Mouse (Mus musculus): ENCODE measurements around the gene Pygo1.

DNA sequence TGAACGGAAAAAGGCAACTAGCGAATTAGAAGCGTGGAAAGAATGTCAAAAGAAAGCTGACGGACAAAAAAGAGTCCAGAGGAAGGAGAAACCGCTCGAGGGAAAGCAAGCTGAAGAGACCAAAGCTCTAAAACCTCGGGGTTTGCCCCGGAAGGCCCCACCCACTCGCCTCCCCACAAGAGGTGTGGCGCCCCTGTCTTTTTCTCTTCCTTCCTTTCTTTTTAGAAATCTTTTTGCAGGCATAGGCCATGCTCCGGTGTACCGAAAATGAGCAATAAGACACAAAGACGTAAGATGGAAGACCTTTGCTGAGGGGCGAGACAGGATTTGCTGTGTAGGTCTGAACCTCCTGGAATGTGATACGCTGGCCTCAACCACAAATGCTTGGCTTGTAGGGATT is 36.5 kb downstream of the Pygo1 start:
- TF ChIP-seq CTCF (IDR thresholded peaks at IDR 0.05; ENCODE audit: insufficient read depth, low read depth, low read length) (no peak), POLR2A (IDR thresholded peaks at IDR 0.05; ENCODE audit: insufficient read depth, low read depth, low read length) (no peak)
